Mouse (Mus musculus): ENCODE results near the gene Snai1.

Snai1 gene

GRCm38 (mm10) chr2:167519606-167520252 is 18.3 kb upstream of the Snai1 start:
- DNase-seq (ENCODE audit: low spot score in 2 of 2), result no peak

GRCm38 (mm10) chr2:167528278-167528677 is 9.7 kb upstream of the Snai1 start:
- DNase-seq (ENCODE audit: low spot score in 2 of 2), result peak in 1 of 2 experiments; percentile 56

- no peak for DNase-seq (ENCODE audit: low spot score in 2 of 2)
These were observed 8.0 kb upstream of the Snai1 start for GRCm38 (mm10) chr2:167529935-167530513.

GRCm38 (mm10) chr2:167530536-167530935 is 7.5 kb upstream of the Snai1 start:
- no peak for DNase-seq (ENCODE audit: low spot score in 2 of 2)

GRCm38 (mm10) chr2:167532131-167532530 is 5.9 kb upstream of the Snai1 start:
- DNase-seq (ENCODE audit: low spot score in 2 of 2), result no peak

GRCm38 (mm10) chr2:167533880-167534279 is 4.1 kb upstream of the Snai1 start:
- DNase-seq (ENCODE audit: low spot score in 2 of 2), result no peak

- DNase-seq (ENCODE audit: low spot score in 2 of 2), result no peak
These were observed 1.6 kb upstream of the Snai1 start for GRCm38 (mm10) chr2:167536320-167536945.

GRCm38 (mm10) chr2:167538671-167539306 is 794 bp downstream of the Snai1 start:
- no peak for DNase-seq (ENCODE audit: low spot score in 2 of 2)

GRCm38 (mm10) chr2:167539536-167540476 is 1.8 kb downstream of the Snai1 start:
- no peak for DNase-seq (ENCODE audit: low spot score in 2 of 2)

- DNase-seq (ENCODE audit: low spot score in 2 of 2), result no peak
These were observed 2.6 kb downstream of the Snai1 start for GRCm38 (mm10) chr2:167540477-167541110.

GRCm38 (mm10) chr2:167541324-167541723 is 3.3 kb downstream of the Snai1 start:
- no peak for DNase-seq (ENCODE audit: low spot score in 2 of 2)

- DNase-seq (ENCODE audit: low spot score in 2 of 2), result no peak
These were observed 3.8 kb downstream of the Snai1 start for GRCm38 (mm10) chr2:167541761-167542160.

GRCm38 (mm10) chr2:167542361-167542760 is 4.4 kb downstream of the Snai1 start:
- no peak for DNase-seq (ENCODE audit: low spot score in 2 of 2)

GRCm38 (mm10) chr2:167543121-167544003 is 5.4 kb downstream of the Snai1 start:
- DNase-seq (ENCODE audit: low spot score in 2 of 2), result no peak

GRCm38 (mm10) chr2:167544004-167544356 is 6.0 kb downstream of the Snai1 start:
- peak in 1 of 2 experiments; percentile 46 for DNase-seq (ENCODE audit: low spot score in 2 of 2)

GRCm38 (mm10) chr2:167544456-167544855 is 6.5 kb downstream of the Snai1 start:
- no peak for DNase-seq (ENCODE audit: low spot score in 2 of 2)

- DNase-seq (ENCODE audit: low spot score in 2 of 2), result no peak
These were observed 8.6 kb downstream of the Snai1 start for GRCm38 (mm10) chr2:167546447-167547195.

- no peak for DNase-seq (ENCODE audit: low spot score in 2 of 2)
These were observed 9.4 kb downstream of the Snai1 start for GRCm38 (mm10) chr2:167547444-167547843.

- DNase-seq (ENCODE audit: low spot score in 2 of 2), result no peak
These were observed 11.0 kb downstream of the Snai1 start for GRCm38 (mm10) chr2:167548961-167549360.
